Mouse (Mus musculus): ENCODE measurements at regions not wholly inside any gene's neighbourhood (a gene's known extent, or its start where the extent isn't known, plus 50 kb on each side); places are given as distances from the start of the nearest gene placed in this dataset.

GRCm38 (mm10) chr12:112336691-112337295 lies 152.5 kb upstream of the A530016L24Rik start:
- no peak for DNase-seq (ENCODE audit: low spot score)

- DNase-seq (ENCODE audit: low spot score): no peak
These were observed 151.8 kb upstream of the A530016L24Rik start for GRCm38 (mm10) chr12:112337443-112337842.

- DNase-seq (ENCODE audit: low spot score): no peak
These were observed 150.3 kb upstream of the A530016L24Rik start for GRCm38 (mm10) chr12:112338976-112339375.

- DNase-seq (ENCODE audit: low spot score): peak; percentile 21
These were observed 149.6 kb upstream of the A530016L24Rik start for GRCm38 (mm10) chr12:112339481-112340179.

- no peak for DNase-seq (ENCODE audit: low spot score)
These were observed 149.0 kb upstream of the A530016L24Rik start for GRCm38 (mm10) chr12:112340248-112340647.

- no peak for DNase-seq (ENCODE audit: low spot score)
These were observed 147.3 kb upstream of the A530016L24Rik start for GRCm38 (mm10) chr12:112341726-112342469.

- DNase-seq (ENCODE audit: low spot score): no peak
These were observed 146.2 kb upstream of the A530016L24Rik start for GRCm38 (mm10) chr12:112343064-112343463.

GRCm38 (mm10) chr12:112344285-112344684 lies 145.0 kb upstream of the A530016L24Rik start:
- DNase-seq (ENCODE audit: low spot score): no peak

- no peak for DNase-seq (ENCODE audit: low spot score)
These were observed 143.5 kb upstream of the A530016L24Rik start for GRCm38 (mm10) chr12:112345797-112346196.

GRCm38 (mm10) chr12:112348116-112348515 lies 141.1 kb upstream of the A530016L24Rik start:
- DNase-seq (ENCODE audit: low spot score): no peak

- no peak for DNase-seq (ENCODE audit: low spot score)
These were observed 139.5 kb upstream of the A530016L24Rik start for GRCm38 (mm10) chr12:112349676-112350318.

GRCm38 (mm10) chr12:112350733-112351132 lies 138.5 kb upstream of the A530016L24Rik start:
- DNase-seq (ENCODE audit: low spot score): no peak

GRCm38 (mm10) chr12:112363349-112363748 lies 125.9 kb upstream of the A530016L24Rik start:
- DNase-seq (ENCODE audit: low spot score): no peak

- DNase-seq (ENCODE audit: low spot score): no peak
These were observed 122.0 kb upstream of the A530016L24Rik start for GRCm38 (mm10) chr12:112367221-112367620.

GRCm38 (mm10) chr12:112368112-112368511 lies 121.1 kb upstream of the A530016L24Rik start:
- DNase-seq (ENCODE audit: low spot score): no peak

- no peak for DNase-seq (ENCODE audit: low spot score)
These were observed 119.5 kb upstream of the A530016L24Rik start for GRCm38 (mm10) chr12:112369581-112370371.

- no peak for DNase-seq (ENCODE audit: low spot score)
These were observed 116.8 kb upstream of the A530016L24Rik start for GRCm38 (mm10) chr12:112372234-112373050.

- DNase-seq (ENCODE audit: low spot score): no peak
These were observed 115.3 kb upstream of the A530016L24Rik start for GRCm38 (mm10) chr12:112373966-112374365.

- DNase-seq (ENCODE audit: low spot score): no peak
These were observed 113.0 kb upstream of the A530016L24Rik start for GRCm38 (mm10) chr12:112376236-112376635.

- DNase-seq (ENCODE audit: low spot score): no peak
These were observed 112.5 kb upstream of the A530016L24Rik start for GRCm38 (mm10) chr12:112376701-112377100.

All from ovary, postnatal 14 days (tissue).